Mouse (Mus musculus) frontal cortex, adult (tissue): ENCODE measurements around the gene Mreg.

Experiments
- ATAC-seq: cut with Nextera tagmentation; 2 replicates; pipeline ENCODE4 v1.9.2; 2017; ENCODE audit warnings: mild to moderate bottlenecking, moderate library complexity, mixed read lengths; ENCODE audit not compliant: low TSS enrichment

Gene Mreg

GRCm38 (mm10) chr1:72123434-72124297 is 88.4 kb downstream of the Mreg start:
- peak; percentile 98 for ATAC-seq

GRCm38 (mm10) chr1:72121608-72122185 is 90.4 kb downstream of the Mreg start:
- no peak for ATAC-seq

GRCm38 (mm10) chr1:72119981-72120380 is 92.1 kb downstream of the Mreg start:
- no peak for ATAC-seq

- no peak for ATAC-seq
These were observed 97.9 kb downstream of the Mreg start for GRCm38 (mm10) chr1:72114206-72114605.
